Mouse (Mus musculus) intestine, embryonic 16.5 days (tissue): ENCODE data around the gene Map3k14. TPM values are rescaled to one million over a fixed set of nuclear protein-coding genes. Genes with fewer than 3 reads are reported as not detected.

Source experiments
- ATAC-seq: fragments of 200-750 bp; cut with Nextera tagmentation; 2 replicates; pipeline ENCODE4 v1.8.0; 2017; ENCODE audit warnings: moderate TSS enrichment, moderate library complexity
- H3K27ac ChIP-seq: fragments of 300-500 bp; sonication (generic); 2 replicates; pipeline ENCODE4 v1.5.1; 2014; ENCODE audit warnings: mild to moderate bottlenecking, low read length
- H3K27me3 ChIP-seq: fragments of 300-500 bp; sonication (generic); replicated peaks from 2 replicates; pipeline ENCODE4 v1.6.1; 2014; ENCODE audit warnings: low read length, control low read depth, mixed read lengths; ENCODE audit not compliant: control insufficient read depth, insufficient read depth
- H3K36me3 ChIP-seq: fragments of 300-500 bp; sonication (generic); 2 replicates; pipeline ENCODE4 v1.6.1; 2014; ENCODE audit warnings: low read length, control low read depth; ENCODE audit not compliant: control insufficient read depth, insufficient read depth
- H3K4me1 ChIP-seq: fragments of 300-500 bp; sonication (generic); 2 replicates; pipeline ENCODE4 v1.6.1; 2014; ENCODE audit warnings: low read length, control low read depth, mixed read lengths; ENCODE audit not compliant: control insufficient read depth, insufficient read depth
- H3K4me2 ChIP-seq: fragments of 300-500 bp; sonication (generic); 2 replicates; pipeline ENCODE4 v1.6.1; 2014; ENCODE audit warnings: low read depth, low read length, control low read depth
- H3K4me3 ChIP-seq: fragments of 300-500 bp; sonication (generic); 2 replicates; pipeline ENCODE4 v1.5.1; 2014; ENCODE audit warnings: mild to moderate bottlenecking, low read length
- H3K9ac ChIP-seq: fragments of 300-500 bp; sonication (generic); 2 replicates; pipeline ENCODE4 v1.6.1; 2014; ENCODE audit warnings: low read depth, low read length
- H3K9me3 ChIP-seq: fragments of 300-500 bp; sonication (generic); 2 replicates; pipeline ENCODE4 v1.6.1; 2016; ENCODE audit warnings: low read length, control low read depth; ENCODE audit not compliant: control insufficient read depth
- WGBS: fragments of 180-500 bp; shearing (Covaris S2); extraction: QIAGEN DNeasy Blood & Tissue Kit; methylation state at CpG from one replicate; pipeline ENCODE4 v1.1.7; 2014; 5-methylcytosine and 5-hydroxymethylcytosine counted together
- polyA plus RNA-seq: library from polyadenylated mRNA; unstranded; fragments of >200 nt; fragmentation: Nextera tagmentation; extraction: Ambion mirVana; gene quantifications from 2 replicates; pipeline ENCODE4 v1.2.1, GENCODE M21; 2015

The Map3k14 gene
- polyA plus RNA-seq, 1 experiment from 2014 or later = 3.1 TPM

DNA sequence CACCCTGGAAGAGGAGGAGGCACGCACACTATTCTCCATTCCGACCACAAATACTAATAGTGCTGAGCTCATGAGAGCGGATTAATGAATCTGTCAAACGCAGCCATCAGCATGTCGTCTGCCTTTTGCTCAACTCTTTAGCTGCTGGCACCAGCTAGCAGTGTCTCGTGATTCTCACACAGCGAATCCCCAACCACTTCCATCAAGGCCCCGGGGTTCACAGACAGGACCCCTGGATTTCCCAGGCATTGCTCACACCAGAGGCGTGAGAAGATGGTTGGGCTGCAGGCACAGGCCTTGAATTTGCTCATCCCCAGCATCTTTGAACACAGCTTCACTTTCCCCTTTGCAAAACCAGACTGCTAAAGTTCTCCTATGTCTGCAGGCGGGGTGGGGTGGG lies 18.0 kb upstream of the Map3k14 start:
- H3K4me2 ChIP-seq = no peak overlapping the region
- no peaks in the 10 kb centered on the region for H3K9me3 ChIP-seq
- no peak for ATAC-seq
- peaks cover 3% of the 10 kb centered on the region; the same call in 1 of the 2 replicates for H3K4me1 ChIP-seq
- 82% methylated on average over 10 of the region's 10 CpGs for WGBS
- no peak overlapping the region for H3K9ac ChIP-seq
- H3K27me3 ChIP-seq = no peaks in the 10 kb centered on the region
- H3K27ac ChIP-seq = no peak overlapping the region
- H3K4me3 ChIP-seq = no peak overlapping the region
- no peaks in the 10 kb centered on the region for H3K36me3 ChIP-seq

DNA sequence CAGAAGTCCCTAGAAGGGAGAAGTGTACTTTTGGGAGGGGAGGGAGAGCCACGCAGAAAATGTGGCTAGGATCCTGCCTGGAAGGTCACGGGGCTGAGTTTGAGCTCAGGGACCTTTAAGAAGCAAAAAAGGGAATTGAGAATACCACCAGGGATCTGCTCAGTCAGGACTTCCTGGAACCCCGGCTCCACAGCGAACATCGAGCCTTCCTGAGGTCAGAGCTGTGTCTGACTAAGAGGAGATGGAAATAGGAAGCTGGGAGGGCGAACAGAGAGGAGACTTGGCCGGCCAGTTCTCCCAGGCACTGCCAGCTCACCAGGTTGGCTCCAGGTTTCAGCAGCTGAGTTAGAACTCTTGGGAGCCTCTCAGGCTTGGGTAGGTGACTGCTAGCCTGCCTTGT lies 14.5 kb upstream of the Map3k14 start:
- Histone ChIP-seq H3K27ac (no peak overlapping the region), H3K27me3 (no peaks in the 10 kb centered on the region), H3K4me3 (no peak overlapping the region), H3K9me3 (no peaks in the 10 kb centered on the region), H3K9ac (no peak overlapping the region), H3K4me2 (no peak overlapping the region), H3K36me3 (no peaks in the 10 kb centered on the region), H3K4me1 (peaks cover 3% of the 10 kb centered on the region; the same call in 1 of the 2 replicates)
- WGBS = 55% methylated on average over 7 of the region's 7 CpGs
- ATAC-seq = no peak

DNA sequence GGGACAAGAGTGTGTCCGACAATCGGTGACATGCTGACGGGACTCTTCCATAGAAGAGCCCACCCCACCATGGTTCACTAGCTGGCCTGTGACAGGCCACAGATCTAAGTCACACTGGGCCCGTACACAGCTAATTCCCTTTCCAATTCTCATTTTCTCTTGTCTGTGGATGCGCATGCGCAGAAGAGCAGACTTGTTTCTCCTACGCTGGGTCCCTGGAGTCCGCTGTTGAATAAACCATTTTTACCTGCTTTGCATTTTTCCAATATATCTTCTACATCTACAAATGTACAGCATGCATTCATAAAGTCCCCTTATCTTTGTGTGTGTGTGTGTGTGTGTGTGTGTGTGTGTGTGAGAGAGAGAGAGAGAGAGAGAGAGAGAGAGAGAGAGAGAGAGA lies 9.2 kb upstream of the Map3k14 start:
- Histone ChIP-seq H3K36me3 (no peaks in the 10 kb centered on the region), H3K27me3 (no peaks in the 10 kb centered on the region), H3K9ac (no peak overlapping the region), H3K4me1 (no peaks in the 10 kb centered on the region), H3K9me3 (no peaks in the 10 kb centered on the region), H3K4me2 (no peak overlapping the region), H3K27ac (no peak overlapping the region), H3K4me3 (no peak overlapping the region)
- ATAC-seq = no peak
- 92% methylated on average over 8 of the region's 8 CpGs for WGBS

DNA sequence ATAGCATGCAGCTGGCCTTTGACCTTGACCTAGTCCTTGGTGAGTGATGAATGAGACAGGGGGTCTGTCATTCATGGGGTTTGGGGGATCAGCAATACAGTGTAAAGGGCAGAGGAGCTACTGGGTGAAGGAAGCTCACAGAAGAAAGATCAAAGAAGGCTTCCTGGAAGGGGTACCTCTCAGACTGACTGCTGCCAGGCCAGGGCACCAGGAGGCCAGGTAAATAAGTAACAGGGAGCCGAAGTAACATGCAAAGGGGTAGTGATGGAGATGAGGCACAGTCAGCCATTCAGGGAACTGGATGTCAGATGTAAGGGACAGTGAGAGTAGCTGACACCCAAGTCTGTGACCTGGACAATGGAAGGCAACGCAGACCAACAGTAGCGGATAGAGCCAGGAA lies 5.6 kb upstream of the Map3k14 start:
- Histone ChIP-seq H3K4me2 (no peak overlapping the region), H3K4me3 (no peak overlapping the region), H3K27ac (no peak overlapping the region), H3K9ac (no peak overlapping the region), H3K9me3 (no peaks in the 10 kb centered on the region), H3K36me3 (no peaks in the 10 kb centered on the region), H3K4me1 (no peaks in the 10 kb centered on the region), H3K27me3 (no peaks in the 10 kb centered on the region)
- ATAC-seq = no peak
- WGBS = 78% methylated on average over 3 of the region's 3 CpGs

DNA sequence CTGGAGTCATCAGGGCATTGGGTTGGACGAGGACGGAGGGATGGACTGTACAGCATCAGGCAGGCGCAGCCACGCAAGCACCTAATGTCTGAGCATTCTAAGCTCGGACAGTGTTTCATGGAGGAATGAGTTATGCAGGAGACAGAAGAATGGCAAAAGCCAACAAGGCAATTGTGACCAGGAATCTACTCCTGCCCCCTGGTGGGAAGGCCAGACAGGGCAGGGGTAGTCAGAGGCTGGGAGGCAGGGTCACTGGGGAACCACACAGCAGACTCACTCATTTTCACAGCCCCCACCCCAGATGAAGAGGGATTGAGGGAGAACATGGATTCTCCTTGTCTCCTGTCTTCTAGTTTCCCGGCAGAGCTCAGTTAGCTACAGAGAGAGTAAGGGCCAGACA lies 4.7 kb upstream of the Map3k14 start:
- Histone ChIP-seq H3K4me1 (no peaks in the 10 kb centered on the region), H3K27ac (no peak overlapping the region), H3K36me3 (no peaks in the 10 kb centered on the region), H3K4me3 (no peak overlapping the region), H3K27me3 (no peaks in the 10 kb centered on the region), H3K4me2 (no peak overlapping the region), H3K9ac (no peak overlapping the region), H3K9me3 (no peaks in the 10 kb centered on the region)
- WGBS = 71% methylated on average over 6 of the region's 6 CpGs
- no peak for ATAC-seq

DNA sequence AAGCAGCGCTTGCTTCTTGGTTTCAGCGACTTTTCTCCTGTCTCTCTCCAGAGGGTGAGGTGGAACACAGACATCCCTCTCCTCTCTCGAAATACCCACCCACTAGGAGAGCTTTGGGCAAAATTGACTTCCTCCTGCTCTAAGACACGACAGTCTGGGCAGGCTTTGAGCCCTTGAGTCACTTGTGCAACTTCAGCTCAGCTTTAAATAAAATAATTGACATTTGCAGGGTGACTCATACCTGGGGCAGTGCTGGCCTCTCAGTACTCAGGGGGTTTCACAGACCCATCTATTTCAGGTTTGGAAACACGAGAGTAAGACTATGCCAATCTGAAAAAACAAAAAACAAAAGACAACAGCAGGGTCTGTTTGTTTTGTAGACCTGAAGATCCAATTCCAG lies 2.2 kb upstream of the Map3k14 start:
- Histone ChIP-seq H3K9me3 (no peaks in the 10 kb centered on the region), H3K36me3 (no peaks in the 10 kb centered on the region), H3K4me2 (no peak overlapping the region), H3K4me3 (no peak overlapping the region), H3K27ac (no peak overlapping the region), H3K27me3 (no peaks in the 10 kb centered on the region), H3K4me1 (peaks cover 13% of the 10 kb centered on the region), H3K9ac (no peak overlapping the region)
- ATAC-seq = no peak
- 71% methylated on average over 5 of the region's 5 CpGs for WGBS

DNA sequence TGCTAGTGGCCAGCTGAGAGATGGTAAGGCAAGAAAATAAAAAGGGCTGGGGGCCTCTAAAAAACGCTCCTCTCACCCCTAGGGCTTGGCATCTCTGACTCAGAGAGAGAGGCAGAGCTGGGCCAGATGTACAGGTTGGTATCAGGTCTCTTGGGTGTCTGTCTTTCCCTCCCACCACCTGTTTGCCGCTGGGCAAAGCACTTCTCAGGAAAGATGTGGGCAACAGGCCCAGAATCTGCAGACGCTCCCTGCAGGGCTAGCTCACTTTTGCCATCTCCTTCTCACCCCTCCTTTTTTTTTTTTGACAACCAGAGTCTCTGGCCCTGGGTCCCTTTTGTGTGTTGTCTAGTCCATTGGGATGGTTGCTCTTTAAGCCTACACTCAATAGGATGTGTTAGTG lies 1.6 kb upstream of the Map3k14 start:
- ATAC-seq = no peak
- H3K27ac ChIP-seq = no peak overlapping the region
- WGBS = 70% methylated on average over 3 of the region's 3 CpGs
- H3K4me2 ChIP-seq = no peak overlapping the region
- H3K27me3 ChIP-seq = no peaks in the 10 kb centered on the region
- H3K9me3 ChIP-seq = no peaks in the 10 kb centered on the region
- no peaks in the 10 kb centered on the region for H3K36me3 ChIP-seq
- peaks cover 13% of the 10 kb centered on the region for H3K4me1 ChIP-seq
- H3K9ac ChIP-seq = no peak overlapping the region
- no peak overlapping the region for H3K4me3 ChIP-seq

DNA sequence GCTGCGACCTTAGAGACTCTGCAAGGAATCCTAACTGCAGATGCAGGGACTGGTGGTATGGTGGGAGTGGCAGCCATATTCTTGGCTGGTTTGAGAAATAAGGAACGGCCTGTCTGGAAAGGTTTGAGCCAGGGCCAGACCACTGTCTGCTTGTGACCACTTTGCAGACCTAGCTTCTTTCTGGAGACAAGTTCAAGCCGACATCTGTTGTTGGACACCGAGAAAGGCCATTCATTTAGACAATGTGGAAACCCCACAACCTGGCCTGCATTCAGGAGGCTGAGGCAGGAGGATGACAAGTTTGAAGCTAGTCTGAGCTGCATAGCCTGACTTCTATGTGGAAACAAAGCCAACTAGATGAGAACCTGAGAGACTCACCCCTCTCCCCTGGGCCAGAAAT lies 1.1 kb upstream of the Map3k14 start:
- 74% methylated on average over 4 of the region's 4 CpGs for WGBS
- no peaks in the 10 kb centered on the region for H3K36me3 ChIP-seq
- 0 out of 2 replicates have a peak overlapping the region, but pooled peaks have one; percentile 50 for H3K4me2 ChIP-seq
- H3K27me3 ChIP-seq = no peaks in the 10 kb centered on the region
- peaks cover 13% of the 10 kb centered on the region for H3K4me1 ChIP-seq
- no peak overlapping the region for H3K4me3 ChIP-seq
- no peak overlapping the region; the same call in 1 of the 2 replicates for H3K9ac ChIP-seq
- no peak overlapping the region for H3K27ac ChIP-seq
- ATAC-seq = no peak
- H3K9me3 ChIP-seq = no peaks in the 10 kb centered on the region

DNA sequence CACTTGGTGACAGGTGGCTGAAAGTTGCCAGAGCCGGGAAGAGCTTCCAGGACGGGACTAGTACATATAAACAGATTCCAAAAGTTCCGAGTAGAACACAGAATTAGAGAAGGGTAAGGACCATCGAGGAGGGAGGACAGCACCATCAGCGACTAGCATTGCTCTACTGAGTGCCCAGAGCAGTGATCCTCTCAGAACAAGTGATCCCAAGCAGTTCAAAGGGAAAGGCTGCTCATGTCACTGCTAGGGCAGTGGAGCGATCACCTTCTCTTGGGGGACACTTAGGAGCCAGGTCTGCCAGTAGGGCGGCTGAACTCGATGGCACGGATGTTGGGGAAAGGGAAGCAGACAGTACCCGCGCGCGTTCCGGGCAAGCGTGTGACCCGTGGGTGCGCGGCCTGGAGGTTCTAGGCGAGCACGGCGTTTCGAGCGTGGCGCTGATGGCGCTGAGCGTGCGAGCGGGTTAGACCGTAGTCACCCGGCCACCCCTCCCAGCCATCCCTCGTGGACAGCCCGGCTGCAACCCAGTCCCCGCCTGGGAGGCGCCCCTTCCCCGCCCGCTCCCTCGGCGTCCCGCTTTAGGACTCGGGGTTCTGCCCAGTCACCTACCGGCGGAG lies 435 bp downstream of the Map3k14 start:
- peak overlapping the region; percentile 70 for H3K4me3 ChIP-seq
- H3K4me1 ChIP-seq = peaks cover 24% of the 10 kb centered on the region
- H3K27ac ChIP-seq = peak overlapping the region; percentile 73
- H3K9ac ChIP-seq = peak overlapping the region; percentile 75
- no peaks in the 10 kb centered on the region for H3K27me3 ChIP-seq
- under 1% methylated on average over 40 of the region's 42 CpGs for WGBS
- ATAC-seq = peak; percentile 16
- H3K4me2 ChIP-seq = peak overlapping the region; percentile 77
- H3K9me3 ChIP-seq = no peaks in the 10 kb centered on the region
- no peaks in the 10 kb centered on the region for H3K36me3 ChIP-seq

DNA sequence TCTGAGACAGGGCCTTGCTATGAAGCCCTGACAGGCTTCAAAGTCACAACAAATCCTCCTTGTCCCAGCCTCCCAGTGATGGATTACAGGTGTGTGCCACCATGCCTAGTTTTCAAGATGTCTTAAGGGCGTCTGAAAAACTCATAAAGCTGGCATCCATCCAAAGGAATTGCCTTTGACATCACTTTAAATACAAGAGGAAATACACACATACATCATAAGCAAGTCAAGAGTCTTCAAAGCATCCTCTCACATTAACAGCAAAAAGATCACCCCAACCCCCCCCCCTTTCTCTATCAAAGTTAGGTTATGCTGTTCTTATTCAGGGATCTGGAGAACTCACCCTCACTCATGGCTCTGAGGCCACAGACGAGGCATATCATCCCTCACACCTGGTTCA lies 1.4 kb downstream of the Map3k14 start:
- Histone ChIP-seq H3K36me3 (no peaks in the 10 kb centered on the region), H3K4me3 (peak overlapping the region; percentile 70; the same call in 1 of the 2 replicates), H3K4me2 (peak overlapping the region; percentile 77), H3K9ac (no peak overlapping the region), H3K27ac (no peak overlapping the region), H3K27me3 (no peaks in the 10 kb centered on the region), H3K9me3 (no peaks in the 10 kb centered on the region), H3K4me1 (peaks cover 26% of the 10 kb centered on the region)
- WGBS = 52% methylated on average over 2 of the region's 2 CpGs
- ATAC-seq = no peak
